Mouse (Mus musculus): ENCODE data around the gene Xndc1. TPM values are rescaled to one million over a fixed set of nuclear protein-coding genes. Genes with fewer than 3 reads are reported as not detected.

The Xndc1 gene
- 43.5 to 52.2 TPM (median 48.8 TPM) in 4 replicates for total RNA-seq (2023; ENCODE audit: inconsistent age)

DNA sequence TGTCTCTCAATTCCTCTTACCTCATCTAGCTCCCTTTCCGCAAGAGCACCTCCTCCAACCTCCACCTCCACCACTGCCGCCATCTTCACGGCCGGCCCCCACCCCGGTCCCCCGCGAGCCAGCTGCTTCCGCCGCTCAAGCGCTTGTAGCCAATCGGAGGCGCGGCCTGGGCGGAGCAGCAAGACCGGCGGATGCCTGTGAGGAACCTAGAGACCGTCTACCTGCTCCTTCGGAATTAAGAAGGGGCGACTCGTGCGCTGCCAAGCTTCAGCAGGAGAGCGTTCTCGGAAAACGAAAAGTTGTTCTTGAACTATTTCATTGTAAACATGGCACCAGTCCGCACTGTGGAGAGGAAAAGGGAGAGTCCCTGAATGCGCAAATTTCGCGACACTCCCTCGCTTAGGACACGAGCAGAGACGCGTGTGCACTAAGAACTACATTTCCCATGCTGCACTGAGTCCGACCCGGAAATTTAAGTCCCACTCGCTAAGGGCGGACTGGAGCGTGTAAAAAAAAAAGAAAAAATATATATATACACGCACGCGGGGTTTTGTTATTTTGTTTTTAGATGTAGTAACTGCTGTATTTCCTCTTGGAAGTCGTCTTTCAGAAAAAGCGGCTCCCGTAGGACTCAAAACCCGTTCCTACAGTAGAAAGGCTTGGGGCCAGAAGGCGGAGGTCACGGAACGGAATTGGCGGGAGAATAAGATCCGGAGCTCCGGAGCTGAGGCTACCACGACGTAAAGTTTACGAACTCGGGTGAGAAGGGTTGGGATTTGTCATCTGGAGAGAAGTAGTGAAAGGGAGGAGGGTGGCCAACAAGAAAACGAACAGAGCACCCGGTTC lies at the start of gene Xndc1, which contains the start of the genes Rnf121 and Xntrpc:
Gene Xndc1 (plus strand): TSS at position 466 of the 846 bp plus-strand sequence.
Gene Rnf121 (minus strand): TSS at position 424 of the 846 bp plus-strand sequence.
Gene Xntrpc (plus strand): TSS at position 668 of the 846 bp plus-strand sequence.

DNA sequence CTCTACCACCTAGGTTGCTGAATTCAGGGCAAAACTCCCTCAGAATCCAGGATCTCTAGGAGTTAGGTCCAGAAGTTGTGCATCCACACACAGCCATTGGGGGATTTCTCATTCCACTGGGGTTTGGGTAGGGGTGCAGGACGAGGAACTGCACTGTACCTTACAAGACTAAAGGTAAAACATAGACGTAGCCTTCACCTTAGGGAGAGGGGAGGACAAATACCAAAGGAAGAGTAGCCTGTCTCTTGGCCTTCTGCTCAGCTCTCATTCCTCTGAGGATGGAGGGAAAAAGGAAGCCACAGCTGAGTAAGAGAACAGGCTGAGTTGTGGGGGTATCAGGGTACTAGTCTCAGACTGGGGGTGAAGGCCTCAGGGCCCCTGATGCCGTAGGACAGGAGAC lies 46.7 kb upstream of the Xndc1 start, which contains the start of gene Il18bp:
Gene Il18bp (minus strand): TSS at position 101 of the 400 bp plus-strand sequence.

DNA sequence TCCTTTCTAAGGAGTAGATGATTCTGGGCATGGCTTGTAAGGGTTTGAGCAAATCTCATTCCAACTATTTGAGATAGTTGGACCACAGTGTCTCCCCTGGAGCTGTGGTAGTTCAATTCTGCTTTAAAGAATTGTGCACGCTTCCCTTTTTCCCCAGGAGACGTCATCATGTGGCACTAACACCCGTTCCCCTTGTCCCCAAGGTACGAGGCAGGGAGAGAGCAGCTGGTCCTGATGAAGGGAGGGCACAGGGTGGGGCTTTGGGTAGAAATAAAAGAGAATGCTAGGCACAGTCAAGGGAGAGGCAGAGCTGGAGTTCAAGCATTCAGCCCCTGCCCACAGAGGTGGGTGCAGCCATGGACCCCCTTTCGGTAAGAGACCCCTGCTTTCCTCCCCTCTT lies 17.5 kb downstream of the Xndc1 start, which contains the start of gene Trpc2:
Gene Trpc2 (plus strand): TSS at position 301 of the 400 bp plus-strand sequence.

DNA sequence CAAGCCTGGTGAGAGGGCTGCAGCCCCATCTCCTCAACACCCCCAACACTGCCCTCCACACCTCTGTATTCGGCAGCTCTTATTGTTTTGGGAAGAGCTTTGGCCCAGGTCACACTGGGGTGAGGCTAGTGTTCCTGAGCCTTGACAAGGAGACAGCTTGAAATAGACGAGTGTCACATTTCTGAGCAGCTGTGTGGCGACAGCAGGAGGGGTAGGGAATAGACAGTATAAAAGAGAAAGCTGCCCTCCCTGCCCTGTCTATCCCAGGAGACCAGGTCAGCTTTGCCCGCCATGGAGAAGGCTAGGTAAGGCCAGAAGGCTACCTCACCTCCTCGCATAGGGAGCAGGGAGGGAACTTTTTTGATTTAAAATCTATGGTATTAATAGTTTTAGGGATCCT lies 36.2 kb downstream of the Xndc1 start, which contains the start of gene Art1:
Gene Art1 (plus strand): TSS at position 257 of the 400 bp plus-strand sequence.

DNA sequence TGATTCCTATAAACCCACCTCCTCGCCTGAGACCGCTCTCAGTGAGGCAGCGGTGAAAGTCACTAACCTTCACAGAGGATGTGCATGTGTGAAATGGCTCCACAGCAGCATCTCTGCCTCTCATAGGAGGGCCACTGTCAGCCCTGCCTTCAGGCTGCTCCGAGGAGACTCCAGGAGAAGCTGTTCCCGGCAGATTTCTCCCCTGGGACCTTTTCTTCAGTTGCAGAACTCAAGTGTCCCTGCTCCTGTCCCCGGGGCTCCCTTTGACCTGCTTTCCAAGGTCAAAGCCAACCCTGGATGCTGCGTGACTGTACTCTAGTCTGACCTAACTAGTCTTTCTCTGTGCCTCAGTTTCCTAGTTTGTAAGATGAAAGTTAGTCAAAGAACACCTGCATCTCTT lies 43.9 kb downstream of the Xndc1 start, which contains the start of gene Art5:
Gene Art5 (minus strand): TSS at position 319 of the 400 bp plus-strand sequence.

DNA sequence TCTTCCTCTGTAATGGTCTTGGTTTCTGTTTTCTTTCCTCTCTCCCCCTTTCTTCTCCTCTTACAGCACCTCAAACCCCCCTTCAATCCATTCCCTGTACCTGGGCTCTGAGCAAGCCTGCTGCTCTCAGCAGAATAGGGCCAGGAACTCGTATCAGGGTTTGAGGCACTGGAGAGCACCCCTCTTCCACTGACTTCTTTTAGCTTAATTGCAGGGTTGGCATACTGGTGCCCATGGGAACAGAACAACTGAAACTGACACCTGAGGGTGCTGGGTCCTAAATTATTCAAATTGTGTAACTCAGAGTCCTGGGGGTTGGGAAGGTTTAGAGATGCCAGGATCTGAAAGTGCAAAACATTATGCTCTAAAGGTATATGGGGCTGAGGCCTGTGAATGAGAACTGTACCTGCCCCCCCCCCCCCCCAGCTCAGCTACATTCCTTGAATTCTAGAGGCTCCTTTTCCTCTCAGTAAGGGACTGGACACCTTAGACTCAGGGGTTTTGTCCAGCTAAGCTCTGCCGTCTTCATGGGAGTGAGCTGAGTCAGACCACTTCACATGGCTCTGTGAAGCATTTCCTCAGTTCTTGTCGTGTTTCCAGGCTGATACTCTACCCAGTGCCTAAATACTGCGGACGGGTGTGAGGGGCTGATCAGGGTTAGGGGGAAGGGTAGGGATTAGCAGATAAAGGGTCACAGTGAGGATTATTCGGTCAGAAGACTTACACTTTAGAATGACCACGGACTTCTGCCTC lies 51.4 kb downstream of the Xndc1 start, which contains the start of gene Chrna10:
Gene Chrna10 (minus strand): TSS at position 250 of the 753 bp plus-strand sequence.

Other genes starting within 250 kb of the Xndc1 start
- not detected in 4 replicates for gene Phox2a, start 247.2 kb upstream of the Xndc1 start, total RNA-seq (2023; ENCODE audit: inconsistent age)
- 35.7 to 41.5 TPM (median 37.6 TPM) in 4 replicates for gene Inppl1, start 227.3 kb upstream of the Xndc1 start, total RNA-seq (2023; ENCODE audit: inconsistent age)
- gene Folr2, start 208.3 kb upstream of the Xndc1 start, total RNA-seq (2023; ENCODE audit: inconsistent age): 0.61 to 1.6 TPM (median 1.4 TPM) in 3 of 4 replicates, not detected in the other
- gene Anapc15, start 201.8 kb upstream of the Xndc1 start, total RNA-seq (2023; ENCODE audit: inconsistent age): 98.9 to 114 TPM (median 99.9 TPM) in 4 replicates
- gene Folr1, start 194.7 kb upstream of the Xndc1 start, total RNA-seq (2023; ENCODE audit: inconsistent age): not detected in 4 replicates
- 71.2 to 83.9 TPM (median 79.4 TPM) in 4 replicates for gene Lamtor1, start 159.6 kb upstream of the Xndc1 start, total RNA-seq (2023; ENCODE audit: inconsistent age)
- 0.18 to 0.19 TPM in 2 of 4 replicates, not detected in the others for gene Tomt, start 159.2 kb upstream of the Xndc1 start, total RNA-seq (2023; ENCODE audit: inconsistent age)
- 0.58 to 1.6 TPM (median 1.3 TPM) in 3 of 4 replicates, not detected in the other for gene Lrrc51, start 131.6 kb upstream of the Xndc1 start, total RNA-seq (2023; ENCODE audit: inconsistent age)
- 264 to 277 TPM (median 271 TPM) in 4 replicates for gene Numa1, start 131.4 kb upstream of the Xndc1 start, total RNA-seq (2023; ENCODE audit: inconsistent age)
- gene Il18bp, start 46.8 kb upstream of the Xndc1 start, total RNA-seq (2023; ENCODE audit: inconsistent age): 8.2 to 11.7 TPM (median 9.8 TPM) in 4 replicates
- 27.1 to 41.5 TPM (median 37.2 TPM) in 4 replicates for gene Rnf121, start within 50 bp of the Xndc1 start, total RNA-seq (2023; ENCODE audit: inconsistent age)
- 5.4 to 7.0 TPM (median 5.8 TPM) in 4 replicates for gene Xntrpc, start 202 bp downstream of the Xndc1 start, total RNA-seq (2023; ENCODE audit: inconsistent age)
- gene Trpc2, start 17.6 kb downstream of the Xndc1 start, total RNA-seq (2023; ENCODE audit: inconsistent age): 2.7 to 4.2 TPM (median 3.4 TPM) in 4 replicates
- not detected in 4 replicates for gene Art1, start 36.2 kb downstream of the Xndc1 start, total RNA-seq (2023; ENCODE audit: inconsistent age)
- 3.7 to 5.7 TPM (median 4.3 TPM) in 4 replicates for gene Art5, start 44.0 kb downstream of the Xndc1 start, total RNA-seq (2023; ENCODE audit: inconsistent age)
- not detected in 4 replicates for gene Chrna10, start 51.3 kb downstream of the Xndc1 start, total RNA-seq (2023; ENCODE audit: inconsistent age)
- gene Nup98, start 144.7 kb downstream of the Xndc1 start, total RNA-seq (2023; ENCODE audit: inconsistent age): 104 to 126 TPM (median 116 TPM) in 4 replicates
- gene Pgap2, start 144.7 kb downstream of the Xndc1 start, total RNA-seq (2023; ENCODE audit: inconsistent age): 56.2 to 72.1 TPM (median 56.9 TPM) in 4 replicates
- gene Rhog, start 190.5 kb downstream of the Xndc1 start, total RNA-seq (2023; ENCODE audit: inconsistent age): 138 to 149 TPM (median 144 TPM) in 4 replicates
- gene Stim1, start 202.3 kb downstream of the Xndc1 start, total RNA-seq (2023; ENCODE audit: inconsistent age): 71.0 to 85.1 TPM (median 76.3 TPM) in 4 replicates